Mouse (Mus musculus): ENCODE results near the gene Slc16a11.
"Not testable (repeated sequence)": the region's sequence is repeated elsewhere in the genome, so short reads cannot be mapped to it uniquely, and the experiment has no call there.

DNA sequence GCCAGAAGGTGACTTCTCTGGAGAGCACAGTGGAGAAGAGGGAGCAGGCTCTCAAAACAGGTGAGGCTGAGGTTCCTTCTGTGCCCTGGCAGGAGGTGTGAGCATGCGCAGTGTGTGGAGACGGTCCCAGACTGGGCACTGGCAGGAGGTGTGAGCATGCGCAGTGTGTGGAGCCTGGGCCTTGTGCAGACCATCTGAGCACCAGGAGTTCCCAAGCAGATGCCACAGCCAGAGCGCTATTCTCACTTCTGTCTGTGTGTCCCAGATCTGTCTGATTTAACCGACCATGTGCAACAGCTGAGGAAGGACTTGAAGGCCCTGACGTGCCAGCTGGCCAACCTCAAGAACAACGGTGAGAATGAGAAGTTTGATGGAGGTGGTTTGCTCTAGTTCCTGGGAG lies 43.1 kb upstream of the Slc16a11 start:
- TF ChIP-seq CTCF (conservative IDR thresholded peaks at IDR 0.05 in 1 of 2, IDR thresholded peaks at IDR 0.05 in 1 of 2; ENCODE audit: low read depth in 2 of 2, low read length in 2 of 2); EP300 (IDR thresholded peaks at IDR 0.05; ENCODE audit: low read length); TCF12 (IDR thresholded peaks at IDR 0.05; ENCODE audit: low read depth, low read length); USF1 (IDR thresholded peaks at IDR 0.05; ENCODE audit: low read depth, low read length); POLR2A (IDR thresholded peaks at IDR 0.05; ENCODE audit: low read depth, low read length); SIN3A (IDR thresholded peaks at IDR 0.05; ENCODE audit: low read length); USF2 (conservative IDR thresholded peaks at IDR 0.05; ENCODE audit: low read depth, low read length); MAFK (IDR thresholded peaks at IDR 0.05; ENCODE audit: insufficient replicate concordance, low read length); NRF1 (IDR thresholded peaks at IDR 0.05; ENCODE audit: low read depth, low read length); NELFE (IDR thresholded peaks at IDR 0.05; ENCODE audit: low read depth, low read length); SMC3 (IDR thresholded peaks at IDR 0.05; ENCODE audit: low read depth, low read length); POLR2AphosphoS2 (IDR thresholded peaks at IDR 0.05; ENCODE audit: low read depth, low read length): not testable (repeated sequence)

All from CH12.LX (cell line).